In genomic region chr12:110975385-110975784, GRCm38 (mm10) we compare ENCODE assay signal across 17 mouse cellular contexts. TPM values are rescaled to one million over a fixed set of nuclear protein-coding genes. Genes with fewer than 3 reads are reported as not detected.
DNase-seq lines count a peak whose midpoint lies in the region; ATAC-seq and TF ChIP-seq lines count a peak whose summit lies in the region.
"Had no signal": no experiment of that assay in that cellular context is flagged by ENCODE, and none has a peak within 500 bp of the region (broad histone marks: within the 10 kb centered on the region; RNA-seq: fewer than 3 reads in every experiment).

No protein-coding gene starts in this region.

- 91% methylated on average over 5 of the region's 5 CpGs for WGBS in forebrain, embryonic 10.5 days
- 87% methylated on average over 5 of the region's 5 CpGs for WGBS in forebrain, embryonic 14.5 days
- 87% methylated on average over 5 of the region's 5 CpGs for WGBS in intestine, embryonic 16.5 days
- 90% methylated on average over 5 of the region's 5 CpGs for WGBS in intestine, embryonic 15.5 days
- 82% methylated on average over 5 of the region's 5 CpGs for WGBS in liver, postnatal 0 days (ENCODE audit: insufficient replicate concordance)
- WGBS in embryonic facial prominence, embryonic 10.5 days, result 88% methylated on average over 5 of the region's 5 CpGs

- H3K4me2 ChIP-seq in forebrain, embryonic 14.5 days (ENCODE audit: low read length), result no peak overlapping the region
- 0 out of 2 replicates have a peak overlapping the region, but pooled peaks have one; percentile 6 for H3K4me2 ChIP-seq in intestine, embryonic 16.5 days (ENCODE audit: low read depth, low read length)
- no peak overlapping the region for H3K4me2 ChIP-seq in intestine, embryonic 15.5 days (replicated peaks)
- peak overlapping the region; percentile 99 for H3K4me2 ChIP-seq in liver, postnatal 0 days (ENCODE audit: low read depth, low read length)
- H3K4me2 ChIP-seq: embryonic facial prominence, embryonic 13.5 days; forebrain, embryonic 13.5 days; kidney, embryonic 15.5 days; lung, embryonic 15.5 days; stomach, embryonic 15.5 days had no signal

- no peaks in the 10 kb centered on the region; the same call in 1 of the 2 replicates for H3K9me3 ChIP-seq in forebrain, embryonic 10.5 days
- no peaks in the 10 kb centered on the region for H3K9me3 ChIP-seq in forebrain, embryonic 14.5 days (replicated peaks; ENCODE audit: control insufficient read depth, low read length)
- no peaks in the 10 kb centered on the region for H3K9me3 ChIP-seq in intestine, embryonic 16.5 days (ENCODE audit: control insufficient read depth, low read length)
- no peaks in the 10 kb centered on the region for H3K9me3 ChIP-seq in intestine, embryonic 15.5 days
- no peaks in the 10 kb centered on the region for H3K9me3 ChIP-seq in liver, postnatal 0 days (ENCODE audit: low read length)
- H3K9me3 ChIP-seq in embryonic facial prominence, embryonic 10.5 days, result peaks cover 3% of the 10 kb centered on the region; the same call in 1 of the 2 replicates
- H3K9me3 ChIP-seq: embryonic facial prominence, embryonic 13.5 days; kidney, embryonic 15.5 days; lung, embryonic 15.5 days; stomach, embryonic 15.5 days had no signal

- peaks cover 19% of the 10 kb centered on the region for H3K27me3 ChIP-seq in forebrain, embryonic 10.5 days (ENCODE audit: poor library complexity, severe bottlenecking)
- no peaks in the 10 kb centered on the region for H3K27me3 ChIP-seq in forebrain, embryonic 14.5 days (replicated peaks; ENCODE audit: control insufficient read depth, insufficient read depth, low read length)
- no peaks in the 10 kb centered on the region for H3K27me3 ChIP-seq in intestine, embryonic 16.5 days (replicated peaks; ENCODE audit: control insufficient read depth, insufficient read depth, low read length)
- no peaks in the 10 kb centered on the region for H3K27me3 ChIP-seq in intestine, embryonic 15.5 days (replicated peaks)
- H3K27me3 ChIP-seq in liver, postnatal 0 days (ENCODE audit: insufficient read depth, low read length), result no peaks in the 10 kb centered on the region
- peaks cover 28% of the 10 kb centered on the region for H3K27me3 ChIP-seq in embryonic facial prominence, embryonic 10.5 days (replicated peaks; ENCODE audit: low read depth, poor library complexity, severe bottlenecking)
- H3K27me3 ChIP-seq: embryonic facial prominence, embryonic 13.5 days; forebrain, embryonic 13.5 days; lung, embryonic 15.5 days; stomach, embryonic 15.5 days had no signal

- peaks cover 63% of the 10 kb centered on the region for H3K36me3 ChIP-seq in forebrain, embryonic 10.5 days (replicated peaks)
- peaks cover 27% of the 10 kb centered on the region for H3K36me3 ChIP-seq in forebrain, embryonic 14.5 days (ENCODE audit: control insufficient read depth, insufficient read depth, low read length)
- H3K36me3 ChIP-seq in intestine, embryonic 16.5 days (ENCODE audit: control insufficient read depth, insufficient read depth, low read length), result peaks cover 30% of the 10 kb centered on the region
- H3K36me3 ChIP-seq in intestine, embryonic 15.5 days, result peaks cover 14% of the 10 kb centered on the region
- peaks cover 45% of the 10 kb centered on the region for H3K36me3 ChIP-seq in liver, postnatal 0 days (replicated peaks; ENCODE audit: insufficient read depth, low read length)
- H3K36me3 ChIP-seq in embryonic facial prominence, embryonic 10.5 days (replicated peaks), result peaks cover 59% of the 10 kb centered on the region

- no peak for TF ChIP-seq CTCF in liver, postnatal 0 days (IDR thresholded peaks at IDR 0.05; ENCODE audit: low read depth)

- no peak for ATAC-seq in forebrain, embryonic 14.5 days
- ATAC-seq in intestine, embryonic 16.5 days, result no peak
- no peak for ATAC-seq in intestine, embryonic 15.5 days
- ATAC-seq in liver, postnatal 0 days, result no peak
- ATAC-seq: forebrain, embryonic 13.5 days had no signal

- H3K4me1 ChIP-seq in forebrain, embryonic 10.5 days, result peaks cover 38% of the 10 kb centered on the region
- H3K4me1 ChIP-seq in forebrain, embryonic 14.5 days (ENCODE audit: control insufficient read depth, insufficient read depth, low read length), result peaks cover 7% of the 10 kb centered on the region; the same call in 1 of the 2 replicates
- peaks cover 26% of the 10 kb centered on the region for H3K4me1 ChIP-seq in intestine, embryonic 16.5 days (ENCODE audit: control insufficient read depth, insufficient read depth, low read length)
- peaks cover 17% of the 10 kb centered on the region for H3K4me1 ChIP-seq in intestine, embryonic 15.5 days (replicated peaks)
- H3K4me1 ChIP-seq in liver, postnatal 0 days (ENCODE audit: insufficient read depth), result peaks cover 61% of the 10 kb centered on the region
- H3K4me1 ChIP-seq in embryonic facial prominence, embryonic 10.5 days, result peaks cover 16% of the 10 kb centered on the region

- H3K4me3 ChIP-seq in forebrain, embryonic 10.5 days, result 0 out of 2 replicates have a peak overlapping the region, but pooled peaks have one; percentile 12
- H3K4me3 ChIP-seq in forebrain, embryonic 14.5 days (ENCODE audit: low read depth, low read length), result no peak overlapping the region
- no peak overlapping the region for H3K4me3 ChIP-seq in intestine, embryonic 16.5 days (ENCODE audit: low read length)
- H3K4me3 ChIP-seq in intestine, embryonic 15.5 days (replicated peaks), result no peak overlapping the region
- peak overlapping the region; percentile 21 for H3K4me3 ChIP-seq in liver, postnatal 0 days (ENCODE audit: low read depth, low read length)
- H3K4me3 ChIP-seq in embryonic facial prominence, embryonic 10.5 days, result no peak overlapping the region
- H3K4me3 ChIP-seq: embryonic facial prominence, embryonic 13.5 days; forebrain, embryonic 13.5 days; kidney, embryonic 15.5 days; lung, embryonic 15.5 days; stomach, embryonic 15.5 days had no signal

- DNase-seq in forebrain, embryonic 10.5 days (ENCODE audit: extremely low spot score, low spot score), result no peak
- DNase-seq in forebrain, embryonic 14.5 days (ENCODE audit: low spot score), result no peak
- DNase-seq in gastrocnemius, postnatal 14 days, result peak; percentile 67
- no peak for DNase-seq in liver, postnatal 0 days
- no peak for DNase-seq in embryonic facial prominence, embryonic 10.5 days (ENCODE audit: low spot score)
- no peak for DNase-seq in thymus, postnatal 0 days (ENCODE audit: low spot score)
- DNase-seq: cerebellum, adult 11 months; heart, postnatal 4 days; right cerebral cortex, postnatal 25 days; thymus, postnatal 25 days had no signal

- no peak for TF ChIP-seq EP300 in liver, postnatal 0 days (IDR thresholded peaks at IDR 0.05; ENCODE audit: low read depth)

- intact Hi-C loops in gastrocnemius, postnatal 14 days (cut with DNase I; ENCODE audit: low total_unique reads), result no loop called here

- H3K27ac ChIP-seq in forebrain, embryonic 10.5 days, result no peak overlapping the region
- H3K27ac ChIP-seq in forebrain, embryonic 14.5 days (ENCODE audit: low read depth, low read length), result no peak overlapping the region
- H3K27ac ChIP-seq in intestine, embryonic 16.5 days (ENCODE audit: low read length), result no peak overlapping the region
- H3K27ac ChIP-seq in intestine, embryonic 15.5 days, result no peak overlapping the region
- peak overlapping the region; percentile 84 for H3K27ac ChIP-seq in liver, postnatal 0 days (ENCODE audit: low read depth)
- no peak overlapping the region for H3K27ac ChIP-seq in embryonic facial prominence, embryonic 10.5 days (replicated peaks)
- H3K27ac ChIP-seq: embryonic facial prominence, embryonic 13.5 days; forebrain, embryonic 13.5 days; kidney, embryonic 15.5 days; lung, embryonic 15.5 days; stomach, embryonic 15.5 days had no signal

- no peak overlapping the region for H3K9ac ChIP-seq in forebrain, embryonic 14.5 days (ENCODE audit: low read length)
- 0 out of 2 replicates have a peak overlapping the region, but pooled peaks have one; percentile 27 for H3K9ac ChIP-seq in intestine, embryonic 16.5 days (ENCODE audit: low read depth, low read length)
- H3K9ac ChIP-seq in intestine, embryonic 15.5 days, result no peak overlapping the region
- peak overlapping the region; percentile 50 for H3K9ac ChIP-seq in liver, postnatal 0 days (replicated peaks)
- H3K9ac ChIP-seq: embryonic facial prominence, embryonic 13.5 days; forebrain, embryonic 13.5 days; kidney, embryonic 15.5 days; lung, embryonic 15.5 days; stomach, embryonic 15.5 days had no signal

RNA-seq across cellular contexts. Expression of gene Ankrd9, which starts 3.5 kb away (rescaled TPM):
- 20.4 and 20.8 TPM in 2 replicates for polyA plus RNA-seq in forebrain, embryonic 10.5 days (2016; fragmentation: Nextera tagmentation; extraction: Ambion mirVana)
- polyA plus RNA-seq in forebrain, embryonic 14.5 days (2014; fragmentation: Nextera tagmentation; extraction: Ambion mirVana), result 6.0 and 7.2 TPM in 2 replicates
- polyA plus RNA-seq in intestine, embryonic 16.5 days (2015; fragmentation: Nextera tagmentation; extraction: Ambion mirVana), result 32.2 and 33.6 TPM in 2 replicates
- 22.7 and 25.8 TPM in 2 replicates for polyA plus RNA-seq in intestine, embryonic 15.5 days (2015; fragmentation: Nextera tagmentation; extraction: Ambion mirVana)
- 100 to 1,000 TPM in 1 of 2 experiments, 10 to 100 TPM in 1; 87.2 to 221 TPM for total RNA-seq in gastrocnemius, postnatal 14 days (2021)
- polyA plus RNA-seq in liver, postnatal 0 days (2015; fragmentation: Nextera tagmentation; extraction: Ambion mirVana), result 15.9 and 16.5 TPM in 2 replicates
- 14.2 and 14.6 TPM in 2 replicates for polyA plus RNA-seq in embryonic facial prominence, embryonic 10.5 days (2016; fragmentation: Nextera tagmentation; extraction: Ambion mirVana)
- 9.6 and 11.0 TPM in 2 replicates for polyA plus RNA-seq in thymus, postnatal 0 days (2015; fragmentation: Nextera tagmentation; extraction: Ambion mirVana)

Comparison
In these comparisons a context has a peak if more than half of its experiments do, and no peak if none do; other contexts are left out.
1. H3K4me3 ChIP-seq: peak in forebrain, embryonic 10.5 days (single experiment) and liver, postnatal 0 days (single experiment); none in forebrain, embryonic 14.5 days (single experiment), intestine, embryonic 16.5 days (single experiment), intestine, embryonic 15.5 days (single experiment) and embryonic facial prominence, embryonic 10.5 days (single experiment).
2. H3K4me2 ChIP-seq: peak in intestine, embryonic 16.5 days (single experiment) and liver, postnatal 0 days (single experiment); none in forebrain, embryonic 14.5 days (single experiment) and intestine, embryonic 15.5 days (single experiment).
3. H3K9ac ChIP-seq: peak in intestine, embryonic 16.5 days (single experiment) and liver, postnatal 0 days (single experiment); none in forebrain, embryonic 14.5 days (single experiment) and intestine, embryonic 15.5 days (single experiment).